Mouse (Mus musculus): ENCODE results near the gene Olfr623. TPM values are rescaled to one million over a fixed set of nuclear protein-coding genes. Genes with fewer than 3 reads are reported as not detected.

Olfr623 gene
- not detected in 2 replicates for polyA plus RNA-seq (2012; rRNA removed; ENCODE audit: low replicate concordance)

DNA sequence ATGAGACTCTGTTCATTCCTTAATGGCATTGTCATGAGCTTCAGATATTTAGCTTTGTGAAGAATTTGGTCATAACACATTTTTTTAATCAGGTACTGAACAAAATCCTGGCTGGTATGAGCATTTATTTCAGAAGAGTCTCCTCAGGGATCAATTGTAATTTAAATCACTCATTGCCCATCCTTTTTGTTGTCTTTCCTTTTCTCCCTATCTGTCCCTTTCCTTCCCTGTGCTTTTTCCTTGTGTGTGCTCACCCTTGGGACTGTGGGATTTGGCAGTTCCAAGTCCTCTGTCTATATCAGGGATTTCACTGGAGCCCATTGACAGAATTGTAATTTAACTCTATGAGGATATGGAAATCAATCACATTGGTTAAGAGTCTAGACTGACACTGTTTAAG, at the start of gene Olfr623:
TSS of gene Olfr623 (minus strand) at position 101 of the 400 bp plus-strand sequence.

DNA sequence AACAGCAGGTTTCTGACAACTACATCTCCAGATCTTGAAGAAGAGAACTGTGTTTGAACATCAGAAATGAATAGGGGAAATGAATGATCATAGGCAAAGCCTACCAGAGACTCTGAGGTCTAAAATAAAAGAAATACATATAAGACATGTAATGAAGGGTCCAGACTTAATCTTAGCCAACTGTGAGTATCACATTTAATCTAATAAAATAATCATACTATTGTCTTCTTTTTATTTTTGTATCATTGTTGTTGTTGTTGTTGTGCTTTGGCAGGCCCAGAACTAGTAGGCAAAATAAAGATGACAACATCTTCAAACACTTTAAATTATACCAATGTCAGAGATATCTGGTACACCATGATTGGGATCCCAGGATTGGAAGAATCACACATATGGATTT, 18.9 kb upstream of the Olfr623 start, which contains the start of gene Olfr625-ps1:
TSS of gene Olfr625-ps1 (plus strand) at position 301 of the 400 bp plus-strand sequence.

DNA sequence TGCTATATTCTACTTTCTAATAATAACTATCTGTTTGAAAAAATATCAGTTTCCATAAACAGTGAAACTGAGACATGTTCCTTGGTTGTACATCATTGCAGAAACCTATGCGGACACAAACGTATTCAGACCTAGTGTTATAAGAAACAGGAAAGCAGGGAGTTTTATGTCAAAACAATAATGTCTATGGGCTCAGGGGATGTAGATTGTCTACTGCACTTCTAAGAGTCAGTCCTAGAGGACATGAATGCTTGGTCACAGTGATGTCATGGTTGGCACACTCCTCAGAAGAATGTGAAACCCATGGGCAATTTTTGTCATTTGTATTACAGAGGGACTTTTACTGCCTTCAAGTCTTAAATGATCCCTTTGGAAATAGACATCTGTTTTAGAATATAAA, 7.6 kb upstream of the Olfr623 start, which contains the start of gene Olfr624:
TSS of gene Olfr624 (minus strand) at position 101 of the 400 bp plus-strand sequence.

DNA sequence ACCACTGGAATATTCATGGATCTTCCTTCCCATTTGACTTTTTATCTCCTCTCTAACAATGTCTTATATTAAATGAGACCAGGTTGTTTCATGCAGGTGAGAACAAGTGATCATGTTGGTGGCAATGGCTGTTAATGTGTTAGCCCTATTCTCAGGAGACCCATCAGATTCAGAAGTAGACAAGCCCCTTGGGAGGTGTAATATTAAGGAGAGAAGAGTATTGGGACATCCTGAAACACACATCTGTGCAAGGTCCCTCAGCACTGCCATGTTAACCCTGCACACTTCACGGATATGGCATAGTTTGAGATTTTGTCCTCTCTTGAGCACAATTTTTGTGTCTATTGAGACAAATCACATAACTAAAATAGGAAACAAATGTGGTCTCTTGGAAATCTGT, 20.9 kb downstream of the Olfr623 start, which contains the start of gene Olfr622:
TSS of gene Olfr622 (minus strand) at position 101 of the 400 bp plus-strand sequence.

DNA sequence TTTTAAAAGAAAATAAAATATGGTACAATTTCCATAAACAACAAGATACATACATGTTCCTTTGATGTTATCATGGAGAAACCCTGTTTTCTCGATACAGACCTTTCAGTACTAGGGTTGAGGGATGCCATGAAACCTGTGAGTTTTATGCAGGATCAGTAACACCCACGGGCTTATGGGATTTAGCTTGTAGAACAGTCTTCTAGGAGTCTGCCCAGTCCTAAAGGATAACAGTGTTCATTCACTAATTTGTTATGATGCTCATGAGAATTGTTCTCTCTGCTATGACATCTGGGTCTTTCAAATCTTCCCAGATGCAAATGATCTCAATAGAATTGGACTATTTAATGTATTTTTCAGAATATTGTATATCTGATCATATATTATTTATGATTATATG, 51.1 kb downstream of the Olfr623 start, which contains the start of gene Olfr620:
TSS of gene Olfr620 (minus strand) at position 101 of the 400 bp plus-strand sequence.

Other genes starting within 250 kb of the Olfr623 start
- not detected in 2 replicates for gene Usp17lc, start 248.6 kb downstream of the Olfr623 start, polyA plus RNA-seq (2012; rRNA removed; ENCODE audit: low replicate concordance)
- not detected in 2 replicates for gene Olfr605, start 218.3 kb downstream of the Olfr623 start, polyA plus RNA-seq (2012; rRNA removed; ENCODE audit: low replicate concordance)
- not detected in 2 replicates for gene Olfr606, start 214.7 kb downstream of the Olfr623 start, polyA plus RNA-seq (2012; rRNA removed; ENCODE audit: low replicate concordance)
- not detected in 2 replicates for gene Olfr607, start 199.5 kb downstream of the Olfr623 start, polyA plus RNA-seq (2012; rRNA removed; ENCODE audit: low replicate concordance)
- not detected in 2 replicates for gene Olfr608, start 193.8 kb downstream of the Olfr623 start, polyA plus RNA-seq (2012; rRNA removed; ENCODE audit: low replicate concordance)
- not detected in 2 replicates for gene Olfr609, start 165.6 kb downstream of the Olfr623 start, polyA plus RNA-seq (2012; rRNA removed; ENCODE audit: low replicate concordance)
- gene Olfr610, start 151.6 kb downstream of the Olfr623 start, polyA plus RNA-seq (2012; rRNA removed; ENCODE audit: low replicate concordance) = not detected in 2 replicates
- gene Olfr611, start 142.9 kb downstream of the Olfr623 start, polyA plus RNA-seq (2012; rRNA removed; ENCODE audit: low replicate concordance) = not detected in 2 replicates
- gene Olfr612, start 121.0 kb downstream of the Olfr623 start, polyA plus RNA-seq (2012; rRNA removed; ENCODE audit: low replicate concordance) = not detected in 2 replicates
- not detected in 2 replicates for gene Olfr613, start 115.6 kb downstream of the Olfr623 start, polyA plus RNA-seq (2012; rRNA removed; ENCODE audit: low replicate concordance)
- not detected in 2 replicates for gene Olfr615, start 107.6 kb downstream of the Olfr623 start, polyA plus RNA-seq (2012; rRNA removed; ENCODE audit: low replicate concordance)
- gene Olfr616, start 94.6 kb downstream of the Olfr623 start, polyA plus RNA-seq (2012; rRNA removed; ENCODE audit: low replicate concordance) = not detected in 2 replicates
- not detected in 2 replicates for gene Olfr617, start 90.6 kb downstream of the Olfr623 start, polyA plus RNA-seq (2012; rRNA removed; ENCODE audit: low replicate concordance)
- not detected in 2 replicates for gene Olfr618, start 73.6 kb downstream of the Olfr623 start, polyA plus RNA-seq (2012; rRNA removed; ENCODE audit: low replicate concordance)
- gene Olfr619, start 63.1 kb downstream of the Olfr623 start, polyA plus RNA-seq (2012; rRNA removed; ENCODE audit: low replicate concordance) = not detected in 2 replicates
- gene Olfr620, start 51.2 kb downstream of the Olfr623 start, polyA plus RNA-seq (2012; rRNA removed; ENCODE audit: low replicate concordance) = not detected in 2 replicates
- not detected in 2 replicates for gene Olfr622, start 21.0 kb downstream of the Olfr623 start, polyA plus RNA-seq (2012; rRNA removed; ENCODE audit: low replicate concordance)
- gene Olfr624, start 7.5 kb upstream of the Olfr623 start, polyA plus RNA-seq (2012; rRNA removed; ENCODE audit: low replicate concordance) = not detected in 2 replicates
- not detected in 2 replicates for gene Olfr625-ps1, start 19.0 kb upstream of the Olfr623 start, polyA plus RNA-seq (2012; rRNA removed; ENCODE audit: low replicate concordance)
- not detected in 2 replicates for gene Olfr243, start 51.0 kb upstream of the Olfr623 start, polyA plus RNA-seq (2012; rRNA removed; ENCODE audit: low replicate concordance)
- not detected in 2 replicates for gene Olfr628, start 66.7 kb upstream of the Olfr623 start, polyA plus RNA-seq (2012; rRNA removed; ENCODE audit: low replicate concordance)
- gene Olfr629, start 81.2 kb upstream of the Olfr623 start, polyA plus RNA-seq (2012; rRNA removed; ENCODE audit: low replicate concordance) = not detected in 2 replicates
- gene Olfr630, start 93.6 kb upstream of the Olfr623 start, polyA plus RNA-seq (2012; rRNA removed; ENCODE audit: low replicate concordance) = not detected in 2 replicates
- not detected in 2 replicates for gene Olfr69, start 107.9 kb upstream of the Olfr623 start, polyA plus RNA-seq (2012; rRNA removed; ENCODE audit: low replicate concordance)
- gene Olfr68, start 116.0 kb upstream of the Olfr623 start, polyA plus RNA-seq (2012; rRNA removed; ENCODE audit: low replicate concordance) = not detected in 2 replicates
- gene Olfr67, start 128.1 kb upstream of the Olfr623 start, polyA plus RNA-seq (2012; rRNA removed; ENCODE audit: low replicate concordance) = not detected in 2 replicates
- 79.2 and 80.0 TPM in 2 replicates for gene Hbb-bt, start 150.3 kb upstream of the Olfr623 start, polyA plus RNA-seq (2012; rRNA removed; ENCODE audit: low replicate concordance)
- 783 and 1,033 TPM in 2 replicates for gene Hbb-bs, start 164.4 kb upstream of the Olfr623 start, polyA plus RNA-seq (2012; rRNA removed; ENCODE audit: low replicate concordance)
- not detected in 2 replicates for gene Hbb-bh2, start 176.8 kb upstream of the Olfr623 start, polyA plus RNA-seq (2012; rRNA removed; ENCODE audit: low replicate concordance)
- not detected in 2 replicates for gene Hbb-bh1, start 179.5 kb upstream of the Olfr623 start, polyA plus RNA-seq (2012; rRNA removed; ENCODE audit: low replicate concordance)
- gene Hbb-y, start 189.5 kb upstream of the Olfr623 start, polyA plus RNA-seq (2012; rRNA removed; ENCODE audit: low replicate concordance) = not detected in 2 replicates
- gene Olfr66, start 222.6 kb upstream of the Olfr623 start, polyA plus RNA-seq (2012; rRNA removed; ENCODE audit: low replicate concordance) = not detected in 2 replicates
- not detected in 2 replicates for gene Olfr64, start 230.8 kb upstream of the Olfr623 start, polyA plus RNA-seq (2012; rRNA removed; ENCODE audit: low replicate concordance)
- not detected in 2 replicates for gene Olfr65, start 239.8 kb upstream of the Olfr623 start, polyA plus RNA-seq (2012; rRNA removed; ENCODE audit: low replicate concordance)

Data from mammary gland, adult 2 months (tissue).